Mouse (Mus musculus) induced T-regulatory cell, adult 2 months (primary cell): Measurements from ENCODE around the gene Acadvl.

ENCODE experiments used
- DNase-seq: peaks from one replicate; pipeline ENCODE4 v3.0.0-alpha.2; 2012; ENCODE audit warnings: low read depth

The Acadvl gene

GRCm38 (mm10) chr11:70014880-70015558 is at the start of gene Acadvl:
Gene Acadvl, minus strand, starts transcription at chr11:70015411.
- DNase-seq: peak; percentile 89

- DNase-seq: no peak
Measured at GRCm38 (mm10) chr11:70063053-70063452, 47.8 kb upstream of the Acadvl start.

- DNase-seq: no peak
Measured at GRCm38 (mm10) chr11:70059930-70060329, 44.7 kb upstream of the Acadvl start.

GRCm38 (mm10) chr11:70057805-70058204 is 42.6 kb upstream of the Acadvl start:
- DNase-seq: no peak

GRCm38 (mm10) chr11:70055618-70056214 is 40.5 kb upstream of the Acadvl start:
- peak; percentile 84 for DNase-seq

- DNase-seq: no peak
Measured at GRCm38 (mm10) chr11:70053898-70054570, 38.8 kb upstream of the Acadvl start, which contains the start of gene Asgr1. Gene Asgr1, plus strand, starts transcription at chr11:70054085.

GRCm38 (mm10) chr11:70053156-70053555 is 37.9 kb upstream of the Acadvl start:
- DNase-seq: no peak

GRCm38 (mm10) chr11:70049816-70050215 is 34.6 kb upstream of the Acadvl start:
- peak; percentile 64 for DNase-seq

GRCm38 (mm10) chr11:70049366-70049765 is 34.2 kb upstream of the Acadvl start:
- DNase-seq: no peak

- no peak for DNase-seq
Measured at GRCm38 (mm10) chr11:70045435-70045834, 30.2 kb upstream of the Acadvl start.

- no peak for DNase-seq
Measured at GRCm38 (mm10) chr11:70043665-70044064, 28.5 kb upstream of the Acadvl start.

GRCm38 (mm10) chr11:70042309-70043085 is 27.3 kb upstream of the Acadvl start:
- no peak for DNase-seq

GRCm38 (mm10) chr11:70040184-70040583 is 25.0 kb upstream of the Acadvl start:
- no peak for DNase-seq

GRCm38 (mm10) chr11:70039631-70040030 is 24.4 kb upstream of the Acadvl start:
- DNase-seq: no peak

GRCm38 (mm10) chr11:70038174-70038573 is 23.0 kb upstream of the Acadvl start:
- no peak for DNase-seq

GRCm38 (mm10) chr11:70031321-70031670 is 16.1 kb upstream of the Acadvl start:
- DNase-seq: no peak

GRCm38 (mm10) chr11:70030651-70031320 is 15.6 kb upstream of the Acadvl start:
- DNase-seq: no peak

- no peak for DNase-seq
Measured at GRCm38 (mm10) chr11:70029829-70030550, 14.8 kb upstream of the Acadvl start.

GRCm38 (mm10) chr11:70029130-70029801 is 14.1 kb upstream of the Acadvl start:
- peak; percentile 97 for DNase-seq

- no peak for DNase-seq
Measured at GRCm38 (mm10) chr11:70028401-70029129, 13.4 kb upstream of the Acadvl start.
